Mouse (Mus musculus): ENCODE results near the gene Ptges.
"Not testable (repeated sequence)": the region's sequence is repeated elsewhere in the genome, so short reads cannot be mapped to it uniquely, and the experiment has no call there.

The Ptges gene

GRCm38 (mm10) chr2:30929483-30930045 lies at the start of gene Ptges:
Ptges (minus strand) TSS chr2:30929863.
- DNase-seq (ENCODE audit: low read depth, low spot score): peak; percentile 87

DNA sequence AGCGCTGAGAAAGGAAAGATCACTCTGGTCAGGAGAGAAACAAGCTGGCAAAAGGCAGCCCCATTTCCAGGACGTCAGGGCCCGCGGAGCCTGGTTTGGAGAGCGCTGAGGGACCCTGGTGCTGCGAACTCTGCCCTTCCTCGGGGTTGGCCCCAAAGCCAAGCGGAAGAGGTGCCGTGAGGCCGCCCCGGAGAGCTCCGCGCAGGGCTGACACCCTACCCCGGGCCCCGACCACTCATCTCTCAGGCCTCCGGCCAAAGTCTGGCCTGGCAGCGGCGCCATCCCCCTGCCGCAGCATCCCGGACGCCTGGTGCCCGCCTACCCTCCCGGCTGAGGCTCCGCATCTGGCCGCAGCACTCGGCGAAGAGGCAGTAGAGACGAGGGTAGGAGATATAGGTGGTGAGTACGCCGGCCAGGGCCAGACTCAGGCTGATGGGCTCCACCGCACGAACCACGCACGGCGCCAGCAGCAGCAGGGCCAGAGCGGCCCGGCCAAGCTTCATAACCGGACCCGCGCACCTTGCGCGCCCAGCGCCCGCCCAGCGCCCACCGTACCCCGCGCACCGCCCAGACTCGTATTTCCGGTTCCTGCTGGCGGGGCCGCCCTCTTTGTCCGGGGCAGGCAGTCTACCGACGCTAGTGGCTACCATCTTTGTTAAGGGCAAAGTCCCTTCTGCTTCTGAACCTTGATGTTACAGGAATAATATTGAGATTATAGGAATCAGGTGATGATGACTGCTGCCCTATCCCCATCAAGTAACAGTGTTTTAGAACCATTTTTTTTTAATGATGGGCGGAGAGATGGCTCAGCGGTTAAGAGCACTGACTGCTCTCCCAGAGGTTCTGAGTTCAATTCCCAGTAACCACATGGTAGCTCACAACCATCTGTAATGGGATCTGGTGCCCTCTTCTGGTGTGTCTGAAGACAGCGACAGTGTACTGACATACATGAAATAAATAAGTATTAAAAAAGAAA lies 38.0 kb upstream of the Ptges start, which contains the start of gene Tor1a:
Tor1a (minus strand) TSS at position 582 of the 976 bp plus-strand sequence.
- DNase-seq (ENCODE audit: low read depth, low spot score): peak; percentile 80

DNA sequence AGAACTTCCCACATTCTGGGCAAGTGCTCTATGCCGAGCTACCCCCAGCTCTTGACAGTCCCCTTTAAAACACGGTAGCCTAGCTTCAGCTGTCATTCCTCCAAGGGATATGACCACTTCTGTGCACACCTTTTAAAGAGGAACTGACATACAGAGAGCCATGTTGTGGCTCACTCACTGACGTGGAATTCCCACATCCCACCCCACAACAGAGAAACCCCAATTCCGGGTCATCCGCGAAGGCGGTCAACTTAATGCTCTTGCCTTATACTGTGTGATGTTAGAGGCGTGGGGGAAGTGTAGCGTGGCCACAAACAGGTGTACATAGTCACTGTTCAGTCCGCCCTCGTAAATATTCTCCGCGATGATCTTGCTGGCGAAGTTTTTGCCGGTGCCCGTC lies 37.2 kb upstream of the Ptges start:
- no peak for DNase-seq (ENCODE audit: low read depth, low spot score)

DNA sequence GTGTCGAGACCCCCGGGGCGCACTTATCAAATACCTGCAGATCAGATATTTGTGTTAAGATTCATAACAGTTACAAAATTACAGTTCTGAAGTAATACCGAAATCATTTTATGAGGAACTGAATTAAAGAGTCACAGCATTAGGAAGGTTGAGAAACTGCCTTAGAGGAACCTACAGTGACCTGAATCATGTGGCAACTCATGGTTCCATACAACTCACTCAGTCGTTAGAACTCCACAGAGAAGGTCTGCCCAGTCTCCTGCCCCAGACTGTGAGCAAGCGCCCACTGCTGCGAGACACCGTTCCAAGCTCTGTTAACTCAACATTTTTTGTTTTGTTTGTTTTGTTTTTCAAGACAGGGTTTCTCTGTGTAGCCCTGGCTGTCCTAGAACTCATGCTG lies 36.0 kb upstream of the Ptges start:
- DNase-seq (ENCODE audit: low read depth, low spot score): no peak

DNA sequence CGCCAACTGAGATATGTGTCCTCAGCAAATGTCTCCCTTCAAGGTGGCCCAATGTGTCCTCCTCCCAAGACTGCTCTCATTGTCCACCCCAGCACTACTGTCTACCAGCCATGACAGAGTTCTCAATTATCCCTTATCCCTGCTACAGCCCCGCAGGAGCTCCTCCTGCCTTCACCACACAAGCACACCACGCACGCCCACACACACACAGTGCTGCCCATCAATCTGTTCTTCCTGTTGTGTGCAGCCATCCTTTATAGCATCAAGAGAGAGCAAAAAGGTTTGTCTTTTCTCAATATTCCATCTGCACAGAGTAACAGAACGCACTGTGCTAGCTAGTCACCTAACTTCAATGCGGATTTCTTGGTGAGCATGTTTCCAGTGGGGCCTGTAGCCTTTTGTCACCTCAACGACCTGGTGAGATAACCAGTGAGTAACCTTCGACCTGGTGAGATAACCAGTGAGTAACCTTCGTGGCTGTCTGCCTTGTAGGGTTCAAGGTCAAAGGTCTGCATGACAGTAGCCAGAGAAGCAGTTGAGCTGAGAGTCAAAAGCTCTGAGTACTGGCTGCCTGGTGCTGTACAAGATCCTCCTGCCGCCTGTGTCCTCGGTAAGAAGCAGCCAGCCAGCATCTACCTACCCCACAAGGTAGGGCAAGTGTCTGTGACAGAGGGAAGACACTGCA lies 33.0 kb upstream of the Ptges start:
- peak; percentile 48 for DNase-seq (ENCODE audit: low read depth, low spot score)

DNA sequence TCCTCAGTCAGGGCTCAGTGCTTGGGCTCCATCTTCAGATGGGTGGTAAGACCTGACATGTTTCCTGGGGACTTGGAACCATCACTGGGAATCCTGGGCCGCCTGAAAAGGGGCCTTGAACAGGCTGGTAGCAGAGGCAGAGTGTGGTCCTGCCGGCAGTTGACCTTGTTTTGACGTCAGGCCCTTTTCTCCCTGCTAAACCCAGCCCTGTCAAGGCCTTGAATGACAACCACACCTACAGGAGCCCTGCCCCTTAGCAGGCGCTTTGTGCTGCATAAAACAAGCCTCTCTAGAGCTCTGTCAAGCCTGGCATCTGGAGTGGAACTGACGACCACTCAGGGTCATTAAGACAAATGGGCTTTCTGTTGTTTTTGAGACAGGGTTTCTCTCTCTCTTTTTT lies 30.2 kb upstream of the Ptges start:
- DNase-seq (ENCODE audit: low read depth, low spot score): no peak

GRCm38 (mm10) chr2:30958726-30959125 lies 29.1 kb upstream of the Ptges start:
- no peak for DNase-seq (ENCODE audit: low read depth, low spot score)

DNA sequence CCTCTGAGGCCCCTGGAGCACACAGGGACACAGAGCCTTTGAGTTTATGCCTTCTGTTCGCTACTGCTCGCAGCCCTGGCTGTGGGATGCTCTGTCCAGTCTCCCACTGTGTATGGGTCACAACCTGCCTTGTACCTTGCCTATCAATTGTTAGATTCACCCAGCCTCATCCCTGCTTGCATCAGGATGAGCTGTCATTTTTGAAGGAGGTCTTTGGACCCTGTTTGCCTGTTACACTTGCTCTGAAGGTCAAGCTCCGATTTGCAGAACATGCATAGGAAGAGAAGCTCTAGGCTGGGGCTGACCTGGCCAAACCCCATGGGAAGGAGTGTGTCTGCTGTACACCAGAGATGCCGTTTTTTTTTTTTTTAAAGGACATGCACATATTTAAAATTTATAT lies 27.8 kb upstream of the Ptges start:
- no peak for DNase-seq (ENCODE audit: low read depth, low spot score)

GRCm38 (mm10) chr2:30954797-30955196 lies 25.1 kb upstream of the Ptges start:
- DNase-seq (ENCODE audit: low read depth, low spot score): no peak

DNA sequence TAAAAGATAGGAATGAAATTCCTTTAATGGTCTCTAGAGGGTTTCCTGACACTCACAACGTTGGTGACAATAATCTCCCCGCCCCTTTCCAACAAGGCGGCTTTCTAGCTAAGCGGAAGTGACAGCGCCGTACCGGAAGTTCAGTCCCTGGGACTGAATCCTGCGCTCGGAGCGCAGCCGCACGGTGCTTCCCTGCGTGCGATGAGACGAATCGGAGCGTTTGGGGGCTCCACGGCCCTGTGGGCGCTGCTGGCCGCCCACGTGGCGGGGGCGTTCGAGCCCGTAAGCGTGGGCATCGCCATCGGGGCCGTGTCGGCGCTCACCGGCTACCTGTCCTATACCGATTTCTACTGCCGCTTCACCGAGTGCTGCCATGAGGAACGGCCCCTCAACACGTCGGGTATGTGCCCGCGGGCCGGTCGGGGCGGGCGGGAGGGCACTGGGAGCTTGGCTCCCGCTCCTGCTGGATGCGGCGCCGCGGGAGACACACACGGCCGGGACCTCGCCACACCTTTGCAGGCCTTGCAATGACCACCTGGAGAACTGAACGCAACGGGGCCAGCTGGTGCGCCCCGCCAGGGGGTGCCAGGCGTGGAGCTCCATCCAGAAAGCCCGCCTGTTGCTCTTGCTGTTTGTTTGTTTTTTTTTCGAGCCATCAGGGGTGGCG lies 23.3 kb upstream of the Ptges start, which contains the start of gene Tor1b:
Tor1b (plus strand) TSS at position 136 of the 667 bp plus-strand sequence.
- DNase-seq (ENCODE audit: low read depth, low spot score): peak; percentile 91

- no peak for DNase-seq (ENCODE audit: low read depth, low spot score)
These were observed 22.8 kb upstream of the Ptges start for GRCm38 (mm10) chr2:30952457-30952823.

DNA sequence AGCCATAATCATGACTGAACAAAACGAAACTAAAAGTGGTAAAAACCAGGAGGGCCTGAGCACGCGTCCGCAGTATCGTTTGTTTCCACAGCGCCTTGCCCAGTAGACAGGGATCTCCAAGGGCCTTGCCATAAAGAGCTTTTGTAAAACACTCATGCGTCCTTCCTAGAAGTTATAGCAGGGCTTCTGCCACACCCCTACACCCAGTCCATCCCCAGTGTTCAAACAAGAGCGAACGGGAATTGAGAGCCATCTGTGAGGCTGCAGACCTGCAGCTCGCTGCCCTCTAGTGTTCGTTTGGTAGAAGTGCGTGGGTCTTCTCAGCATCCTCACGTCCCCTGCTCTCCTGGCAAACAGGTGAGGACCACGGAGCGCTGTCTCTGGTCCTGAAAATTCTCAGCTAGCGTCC lies 12.9 kb upstream of the Ptges start:
- DNase-seq (ENCODE audit: low read depth, low spot score): no peak

- not testable (repeated sequence) for DNase-seq (ENCODE audit: low read depth, low spot score)
These were observed 12.5 kb upstream of the Ptges start for GRCm38 (mm10) chr2:30942116-30942515.

DNA sequence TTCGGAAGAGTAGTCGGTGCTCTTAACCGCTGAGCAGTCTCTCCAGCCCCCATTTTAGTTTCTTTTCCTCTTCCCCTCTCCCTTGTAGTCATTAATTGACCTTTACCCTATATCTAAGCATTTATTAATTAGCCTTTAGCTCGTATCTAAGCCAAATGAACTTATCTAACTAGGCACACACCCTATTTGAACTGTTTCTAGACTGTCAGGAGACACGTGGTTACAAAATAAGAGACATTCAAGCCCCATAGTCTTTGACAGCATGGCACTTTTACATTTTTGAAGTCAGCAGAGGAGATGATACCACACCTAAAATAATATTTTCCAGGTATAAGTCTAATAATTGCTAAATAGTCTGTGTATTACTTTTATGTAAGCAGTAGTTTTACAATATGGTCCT lies 11.9 kb upstream of the Ptges start:
- DNase-seq (ENCODE audit: low read depth, low spot score): no peak

GRCm38 (mm10) chr2:30938574-30938991 lies 8.9 kb upstream of the Ptges start:
- no peak for DNase-seq (ENCODE audit: low read depth, low spot score)

GRCm38 (mm10) chr2:30937731-30938130 lies 8.1 kb upstream of the Ptges start:
- no peak for DNase-seq (ENCODE audit: low read depth, low spot score)

DNA sequence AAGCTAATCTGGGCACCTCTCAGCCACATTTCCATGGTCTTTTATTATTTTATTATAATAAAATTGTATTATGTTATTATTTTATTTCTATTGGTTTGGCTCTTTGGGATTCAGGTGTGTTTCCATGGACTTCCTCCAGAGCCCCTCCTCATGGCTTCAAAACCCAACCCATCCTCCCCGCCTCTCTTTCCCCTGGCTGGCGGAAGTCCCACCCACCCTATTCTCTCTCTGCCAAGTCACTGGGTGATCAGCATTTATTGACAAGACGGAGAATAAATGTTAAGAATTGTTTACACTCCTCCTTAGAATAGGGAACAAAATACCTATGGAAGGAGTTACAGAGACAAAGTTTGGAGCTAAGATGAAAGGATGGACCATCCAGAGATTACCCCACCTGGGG lies 7.1 kb upstream of the Ptges start:
- DNase-seq (ENCODE audit: low read depth, low spot score): no peak

DNA sequence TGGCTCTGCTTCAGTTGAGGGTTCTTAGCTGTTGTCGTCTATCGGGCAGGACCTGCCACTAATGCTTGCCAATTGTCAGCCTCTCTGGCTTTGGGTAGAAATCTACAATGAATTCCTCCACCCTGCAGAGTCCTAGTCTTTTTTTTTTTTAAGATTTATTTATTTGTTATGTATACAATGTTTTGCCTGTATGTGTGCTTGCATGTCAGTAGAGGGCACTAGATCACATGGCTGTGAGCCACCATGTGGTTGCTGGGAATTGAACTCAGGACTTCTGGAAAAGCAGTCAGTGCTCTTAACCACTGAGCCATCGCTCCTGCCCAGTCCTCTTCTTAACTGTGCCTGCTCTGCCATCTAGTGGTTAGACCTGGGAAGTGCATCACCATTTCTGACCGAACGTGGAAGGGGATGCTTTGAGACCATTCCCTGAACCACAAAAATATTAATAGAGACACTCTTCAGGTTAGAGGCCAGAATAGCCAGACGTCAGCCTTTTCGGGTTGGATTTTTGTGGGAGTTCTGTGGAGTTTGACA lies 4.3 kb upstream of the Ptges start:
- no peak for DNase-seq (ENCODE audit: low read depth, low spot score)

DNA sequence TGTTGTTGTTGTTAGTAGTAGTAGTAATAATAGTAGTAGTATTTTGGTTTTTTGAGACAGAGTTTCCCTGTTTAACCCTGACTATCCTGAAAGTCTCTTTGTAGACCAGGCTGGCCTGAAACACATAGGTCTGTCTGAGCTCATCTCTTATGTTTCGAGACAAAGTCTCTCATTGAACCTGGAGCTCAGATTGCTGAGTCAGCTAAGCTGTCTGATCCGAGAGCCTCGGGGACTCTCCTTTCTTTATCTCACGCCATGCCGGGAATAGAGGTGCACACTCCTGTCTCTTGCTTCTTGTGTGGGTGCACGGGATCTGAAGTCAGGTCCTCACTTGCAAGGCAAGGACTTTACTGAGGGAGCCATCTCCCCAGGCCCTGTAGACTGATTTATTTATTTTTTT lies 3.4 kb upstream of the Ptges start:
- no peak for DNase-seq (ENCODE audit: low read depth, low spot score)

- DNase-seq (ENCODE audit: low read depth, low spot score): no peak
These were observed 2.3 kb upstream of the Ptges start for GRCm38 (mm10) chr2:30931922-30932321.

DNA sequence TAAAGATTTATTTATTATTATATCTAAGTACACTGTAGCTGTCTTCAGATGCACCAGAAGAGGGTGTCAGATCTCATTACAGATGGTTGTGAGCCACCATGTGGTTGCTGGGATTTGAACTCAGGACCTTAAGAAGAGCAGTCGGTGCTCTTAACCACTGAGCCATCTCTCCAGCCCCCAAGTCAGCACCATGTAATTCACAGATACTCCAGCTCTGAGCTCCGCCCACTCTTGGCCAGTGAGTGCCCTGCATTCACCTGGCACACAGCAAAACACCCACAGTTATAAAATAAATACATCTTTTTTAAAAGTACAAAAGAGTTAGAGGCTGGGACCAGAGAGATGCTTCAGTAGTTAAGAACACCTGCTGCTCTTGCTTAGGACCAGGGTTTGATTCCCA lies 1.2 kb upstream of the Ptges start:
- DNase-seq (ENCODE audit: low read depth, low spot score): not testable (repeated sequence)

Measured in telencephalon, adult 2 months (tissue).